Mouse (Mus musculus): ENCODE results near the gene Psg19. TPM values are rescaled to one million over a fixed set of nuclear protein-coding genes. Genes with fewer than 3 reads are reported as not detected.
"Not testable (repeated sequence)": the region's sequence is repeated elsewhere in the genome, so short reads cannot be mapped to it uniquely, and the experiment has no call there.

The Psg19 gene
- polyA plus RNA-seq, 1 experiment from 2014 or later: not detected

- no peak for ATAC-seq (ENCODE audit: low FRiP score, low read depth)
- Histone ChIP-seq H3K27ac (no peak overlapping the region), H3K9me3 (no peaks in the 10 kb centered on the region), H3K27me3 (no peaks in the 10 kb centered on the region), H3K4me2 (replicated peaks) (no peak overlapping the region), H3K4me1 (no peaks in the 10 kb centered on the region), H3K36me3 (no peaks in the 10 kb centered on the region), H3K4me3 (no peak overlapping the region), H3K9ac (no peak overlapping the region)
- 33% methylated on average over 3 of the region's 3 CpGs for WGBS
Measured at GRCm38 (mm10) chr7:18799129-18799528, 809 bp upstream of the Psg19 start.

- H3K4me2 ChIP-seq (replicated peaks); H3K4me1 ChIP-seq; H3K9ac ChIP-seq; H3K4me3 ChIP-seq; H3K27me3 ChIP-seq; ATAC-seq (ENCODE audit: low FRiP score, low read depth); H3K27ac ChIP-seq; H3K9me3 ChIP-seq; H3K36me3 ChIP-seq: not testable (repeated sequence)
Measured at GRCm38 (mm10) chr7:18790671-18791070, 7.6 kb downstream of the Psg19 start.

GRCm38 (mm10) chr7:18781301-18781700, 17.0 kb downstream of the Psg19 start:
- not testable (repeated sequence) for H3K9ac ChIP-seq; H3K27ac ChIP-seq; H3K4me3 ChIP-seq; H3K4me1 ChIP-seq; ATAC-seq (ENCODE audit: low FRiP score, low read depth); H3K27me3 ChIP-seq; H3K4me2 ChIP-seq (replicated peaks); H3K36me3 ChIP-seq; H3K9me3 ChIP-seq
- WGBS: 59% methylated on average over 2 of the region's 2 CpGs

GRCm38 (mm10) chr7:18779337-18779781, 19.0 kb downstream of the Psg19 start:
- H3K4me3 ChIP-seq: no peak overlapping the region
- ATAC-seq (ENCODE audit: low FRiP score, low read depth): no peak
- no peak overlapping the region for H3K4me2 ChIP-seq (replicated peaks)
- no peaks in the 10 kb centered on the region for H3K36me3 ChIP-seq
- H3K9ac ChIP-seq: no peak overlapping the region
- no peaks in the 10 kb centered on the region for H3K9me3 ChIP-seq
- H3K4me1 ChIP-seq: no peaks in the 10 kb centered on the region
- H3K27ac ChIP-seq: no peak overlapping the region
- H3K27me3 ChIP-seq: no peaks in the 10 kb centered on the region

GRCm38 (mm10) chr7:18762885-18763284, 35.4 kb downstream of the Psg19 start:
- not testable (repeated sequence) for H3K4me3 ChIP-seq; H3K36me3 ChIP-seq; H3K27me3 ChIP-seq; H3K9me3 ChIP-seq; H3K27ac ChIP-seq; H3K4me1 ChIP-seq; ATAC-seq (ENCODE audit: low FRiP score, low read depth); H3K4me2 ChIP-seq (replicated peaks); H3K9ac ChIP-seq
- no CpG with 5 or more reads among the region's 2 CpGs for WGBS

- H3K27me3 ChIP-seq; H3K4me3 ChIP-seq; H3K4me2 ChIP-seq (replicated peaks); H3K9me3 ChIP-seq; ATAC-seq (ENCODE audit: low FRiP score, low read depth); H3K27ac ChIP-seq; H3K4me1 ChIP-seq; H3K36me3 ChIP-seq; H3K9ac ChIP-seq: not testable (repeated sequence)
- WGBS: 88% methylated on average over 7 of the region's 7 CpGs
Measured at GRCm38 (mm10) chr7:18760152-18760551, 38.2 kb downstream of the Psg19 start.

- H3K9me3 ChIP-seq; H3K27ac ChIP-seq; H3K4me3 ChIP-seq; H3K36me3 ChIP-seq; H3K4me1 ChIP-seq; H3K4me2 ChIP-seq (replicated peaks); H3K9ac ChIP-seq: not testable (repeated sequence)
- WGBS: 50% methylated on average over 11 of the region's 13 CpGs
- H3K27me3 ChIP-seq: peaks cover 27% of the 10 kb centered on the region
- ATAC-seq (ENCODE audit: low FRiP score, low read depth): peak; percentile 66; the same call in 1 of the 2 replicates
Measured at GRCm38 (mm10) chr7:18749896-18750477, 48.3 kb downstream of the Psg19 start.

- H3K27me3 ChIP-seq: peaks cover 27% of the 10 kb centered on the region
- 0 out of 2 replicates have a peak, but pooled peaks cover 4% of the 10 kb centered on the region for H3K4me1 ChIP-seq
- WGBS: 17% methylated on average over 6 of the region's 6 CpGs
- no peaks in the 10 kb centered on the region for H3K36me3 ChIP-seq
- no peak overlapping the region for H3K9ac ChIP-seq
- H3K4me3 ChIP-seq: no peak overlapping the region
- no peak overlapping the region for H3K27ac ChIP-seq
- H3K9me3 ChIP-seq: no peaks in the 10 kb centered on the region
- ATAC-seq (ENCODE audit: low FRiP score, low read depth): no peak
- no peak overlapping the region for H3K4me2 ChIP-seq (replicated peaks)
Measured at GRCm38 (mm10) chr7:18748994-18749895, 49.1 kb downstream of the Psg19 start.

GRCm38 (mm10) chr7:18747420-18747819, 50.9 kb downstream of the Psg19 start:
- H3K9ac ChIP-seq; H3K27ac ChIP-seq; H3K9me3 ChIP-seq; H3K4me2 ChIP-seq (replicated peaks); H3K4me3 ChIP-seq; H3K36me3 ChIP-seq; H3K4me1 ChIP-seq; ATAC-seq (ENCODE audit: low FRiP score, low read depth): not testable (repeated sequence)
- 39% methylated on average over 2 of the region's 2 CpGs for WGBS
- peaks cover 27% of the 10 kb centered on the region for H3K27me3 ChIP-seq

GRCm38 (mm10) chr7:18746189-18746860, 52.0 kb downstream of the Psg19 start:
- Histone ChIP-seq H3K36me3 (no peaks in the 10 kb centered on the region), H3K27ac (no peak overlapping the region), H3K9me3 (no peaks in the 10 kb centered on the region), H3K4me1 (0 out of 2 replicates have a peak, but pooled peaks cover 4% of the 10 kb centered on the region), H3K27me3 (peaks cover 27% of the 10 kb centered on the region), H3K4me2 (replicated peaks) (peak overlapping the region; percentile 49), H3K4me3 (0 out of 2 replicates have a peak overlapping the region, but pooled peaks have one; percentile 7), H3K9ac (no peak overlapping the region)
- no peak for ATAC-seq (ENCODE audit: low FRiP score, low read depth)
- WGBS: 11% methylated on average over 20 of the region's 20 CpGs
